Mouse (Mus musculus): ENCODE measurements at regions not wholly inside any gene's neighbourhood (a gene's known extent, or its start where the extent isn't known, plus 50 kb on each side); places are given as distances from the start of the nearest gene placed in this dataset.

DNA sequence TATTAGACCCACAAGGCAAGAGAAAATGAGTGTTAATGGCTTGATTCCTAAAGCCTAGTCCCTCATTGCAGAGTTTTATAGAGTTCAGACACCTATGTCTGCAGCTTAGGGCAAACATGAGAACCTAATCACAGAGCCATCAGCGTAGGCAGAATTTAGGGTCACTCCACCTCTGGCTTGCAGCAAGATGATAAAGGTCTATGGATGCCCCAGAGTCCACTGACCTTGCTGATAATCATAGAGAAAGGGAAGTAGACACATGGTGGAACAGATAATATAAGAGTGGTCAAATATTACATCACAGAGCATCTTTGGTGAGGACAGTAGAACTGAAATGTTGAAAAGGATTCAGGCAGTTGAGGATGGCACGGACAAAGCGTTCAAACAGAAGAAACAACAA, 530.7 kb downstream of the Rab28 start:
- TF ChIP-seq CTCF (IDR thresholded peaks at IDR 0.05; ENCODE audit: control insufficient read depth, insufficient read depth, low read length) = no peak
- no peak for TF ChIP-seq POLR2A (IDR thresholded peaks at IDR 0.05; ENCODE audit: borderline replicate concordance, control insufficient read depth, low read depth, low read length)

Measured in bone marrow, adult 2 months (tissue).